Mouse (Mus musculus): ENCODE data around the gene Qsox1.
A peak's percentile ranks its signal among the peaks of the same experiment; 100 is the strongest.

The Qsox1 gene

DNA sequence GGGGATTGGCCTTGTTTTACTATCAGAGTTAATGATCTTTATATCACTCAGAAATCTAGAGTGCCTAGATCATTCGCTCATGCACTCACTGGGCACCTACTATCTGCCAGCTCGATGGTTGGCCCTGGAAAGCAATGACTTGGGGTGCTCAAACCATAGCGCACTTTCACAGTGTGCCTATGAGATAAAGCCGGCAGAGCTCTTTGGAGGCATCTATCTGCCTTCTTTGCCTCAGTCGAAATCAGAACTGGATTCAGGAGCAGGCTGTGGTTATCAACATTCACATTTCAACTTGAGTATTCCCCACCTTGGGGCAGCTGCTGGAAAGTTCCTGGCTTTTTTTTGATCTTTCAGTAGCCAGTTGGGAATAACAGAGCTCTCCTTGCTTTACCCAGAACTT lies 64.8 kb downstream of the Qsox1 start:
- DNase-seq (ENCODE audit: low read depth, low spot score) = no peak

- DNase-seq (ENCODE audit: low read depth, low spot score) = no peak
These were observed 65.7 kb downstream of the Qsox1 start for GRCm38 (mm10) chr1:155747011-155747410.

- DNase-seq (ENCODE audit: low read depth, low spot score) = no peak
These were observed 70.0 kb downstream of the Qsox1 start for GRCm38 (mm10) chr1:155742411-155743363.

- no peak for DNase-seq (ENCODE audit: low read depth, low spot score)
These were observed 70.7 kb downstream of the Qsox1 start for GRCm38 (mm10) chr1:155741988-155742387.

- DNase-seq (ENCODE audit: low read depth, low spot score) = no peak
These were observed 71.2 kb downstream of the Qsox1 start for GRCm38 (mm10) chr1:155741378-155741945.

DNA sequence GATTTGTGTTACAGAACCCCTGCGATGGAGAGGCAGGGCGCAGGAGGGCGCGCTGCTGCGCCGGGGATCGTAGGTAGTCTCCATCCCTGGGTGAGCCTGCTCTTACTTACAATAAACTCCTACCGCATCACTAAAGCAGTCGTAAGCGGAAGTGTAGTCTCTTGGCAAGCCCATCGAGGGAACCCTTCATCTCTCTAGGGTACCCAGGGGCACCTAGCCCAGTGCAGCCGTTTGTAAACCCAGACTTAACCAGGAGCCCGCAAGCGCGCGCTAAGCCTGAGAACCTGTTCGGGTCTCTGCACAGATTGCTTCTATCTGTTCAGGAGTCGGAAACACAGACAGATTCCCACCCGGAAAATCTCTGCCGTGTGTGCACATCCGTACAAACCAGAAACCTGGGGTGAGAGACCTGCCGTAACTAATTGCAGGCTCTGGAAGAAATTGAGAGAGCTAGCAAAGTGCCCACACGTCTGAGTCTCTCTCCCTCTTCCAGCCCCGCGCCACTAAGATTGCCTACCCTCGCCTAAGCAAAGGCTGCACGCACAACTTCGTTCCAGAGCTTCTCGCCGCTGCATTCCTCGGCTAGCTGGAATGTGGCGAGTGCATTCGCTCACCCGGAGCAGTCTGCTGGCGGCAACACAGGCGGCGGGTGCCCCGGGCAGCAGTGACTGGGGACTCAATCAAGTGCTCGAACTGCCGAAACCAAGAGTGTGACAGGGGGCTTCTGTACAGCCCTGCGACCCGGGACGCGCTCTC lies 71.9 kb downstream of the Qsox1 start:
- DNase-seq (ENCODE audit: low read depth, low spot score) = no peak

- no peak for DNase-seq (ENCODE audit: low read depth, low spot score)
These were observed 74.8 kb downstream of the Qsox1 start for GRCm38 (mm10) chr1:155737809-155738383.

DNA sequence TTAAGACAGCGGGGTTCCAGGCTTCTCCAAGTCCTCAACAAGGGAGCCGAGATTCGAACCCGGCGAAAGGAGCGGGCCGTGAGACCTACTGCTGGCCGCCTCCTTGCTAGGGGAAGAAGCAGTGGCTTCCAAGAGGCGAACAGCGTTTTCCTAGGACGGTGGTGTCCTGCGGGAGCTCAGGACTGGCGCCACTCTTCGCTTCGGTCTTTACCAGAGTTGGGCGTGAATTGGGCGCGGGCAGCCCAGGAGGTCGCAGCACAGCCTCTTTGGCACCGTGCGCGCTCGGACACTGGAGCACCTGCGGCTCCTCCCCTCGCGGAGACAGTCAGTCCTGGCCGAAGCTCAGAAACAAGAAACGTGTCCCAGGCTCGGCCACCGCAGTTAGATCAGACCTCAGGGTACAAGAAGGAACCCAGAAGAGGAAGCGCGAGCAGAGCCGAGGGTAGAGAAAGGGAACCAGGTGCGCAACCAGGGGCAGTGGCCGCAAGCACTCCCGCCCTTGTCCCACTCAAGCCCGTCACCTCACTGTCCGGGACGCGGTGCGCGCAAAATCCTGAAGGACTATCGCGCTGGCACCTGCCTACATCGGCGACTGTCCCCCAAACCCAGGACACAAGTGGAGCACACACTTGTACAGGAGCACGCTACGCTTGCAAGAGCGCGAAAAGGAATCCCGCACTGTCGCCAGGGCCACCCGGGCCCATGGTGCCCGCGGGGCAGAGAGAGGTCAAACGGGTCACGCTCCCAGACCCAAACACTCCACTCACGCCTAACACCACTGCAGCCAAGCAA lies 75.5 kb downstream of the Qsox1 start:
- DNase-seq (ENCODE audit: low read depth, low spot score) = peak; percentile 13

DNA sequence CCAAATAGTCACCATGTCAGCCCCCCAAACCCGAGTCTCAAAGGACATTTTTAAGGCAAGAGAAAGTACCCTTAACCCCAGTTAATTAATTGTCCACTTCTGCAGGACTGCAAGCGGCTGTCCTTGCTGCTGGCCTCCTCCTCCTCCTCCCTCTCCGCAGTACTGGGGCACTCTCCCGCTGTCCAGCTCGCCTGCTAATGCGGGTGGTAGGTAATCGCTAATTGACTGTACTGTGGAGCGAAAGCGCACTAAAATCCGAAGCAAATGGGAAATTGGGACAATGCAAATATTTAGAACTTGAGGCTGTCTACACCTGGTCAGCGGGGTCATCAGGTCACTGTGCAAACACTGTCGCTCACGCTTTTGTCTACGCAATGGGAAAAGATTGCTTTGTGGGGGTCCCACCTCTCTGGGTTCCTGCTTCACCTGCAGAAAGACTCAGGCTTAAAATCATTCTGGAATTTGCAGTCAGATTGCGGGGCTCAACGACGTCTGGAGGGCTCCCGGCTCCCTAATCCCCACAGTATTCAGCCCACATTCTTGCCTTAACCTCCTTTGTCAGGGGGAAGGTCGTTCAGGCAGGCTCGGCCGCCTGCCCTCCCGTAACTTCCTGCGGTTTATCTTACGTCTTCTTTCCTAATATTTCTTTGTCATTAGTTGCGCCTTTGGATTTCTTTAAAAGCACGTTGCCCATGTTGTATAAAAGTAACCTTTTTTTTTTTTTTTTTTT lies 76.4 kb downstream of the Qsox1 start:
- DNase-seq (ENCODE audit: low read depth, low spot score) = no peak

- peak; percentile 35 for DNase-seq (ENCODE audit: low read depth, low spot score)
These were observed 81.5 kb downstream of the Qsox1 start for GRCm38 (mm10) chr1:155731156-155731555.

DNA sequence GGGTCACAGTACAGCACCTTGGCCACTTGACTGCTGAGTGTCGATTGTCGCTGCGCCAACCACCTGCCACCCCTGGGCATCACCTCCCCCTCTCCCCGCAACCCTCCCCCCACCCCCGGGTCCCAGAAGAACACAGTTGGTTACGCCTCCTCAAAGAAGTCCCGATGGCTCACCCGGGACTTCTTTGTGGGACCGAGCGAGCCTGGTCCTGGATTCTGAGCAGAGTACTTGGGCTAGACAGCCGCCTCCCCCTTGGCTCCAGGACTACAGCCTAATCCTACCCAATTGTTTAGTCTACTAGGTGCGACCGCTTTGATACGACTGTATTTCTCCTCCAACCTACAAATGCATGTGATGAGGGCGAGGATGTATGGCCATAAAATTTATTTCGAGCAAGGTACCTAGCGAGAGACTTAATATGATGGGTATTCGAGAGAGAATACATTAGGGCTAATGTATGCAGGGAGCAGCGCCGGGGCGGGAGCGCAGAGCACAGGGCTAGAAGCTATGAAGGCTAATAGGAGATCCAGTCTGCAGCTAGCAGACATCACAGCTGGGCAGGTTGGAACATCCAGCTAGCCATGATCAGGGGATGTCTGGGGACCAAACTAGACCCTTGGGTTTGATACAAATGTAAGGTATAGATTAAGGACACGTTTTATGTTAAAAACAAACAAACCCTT lies 83.4 kb downstream of the Qsox1 start:
- no peak for DNase-seq (ENCODE audit: low read depth, low spot score)

GRCm38 (mm10) chr1:155727830-155728229 lies 84.9 kb downstream of the Qsox1 start:
- no peak for DNase-seq (ENCODE audit: low read depth, low spot score)

All from A20 (cell line).